Mouse (Mus musculus): ENCODE measurements at regions not wholly inside any gene's neighbourhood (a gene's known extent, or its start where the extent isn't known, plus 50 kb on each side); places are given as distances from the start of the nearest gene placed in this dataset.

- TF ChIP-seq POLR2A (IDR thresholded peaks at IDR 0.05; ENCODE audit: extremely low read depth, insufficient read depth, low read length) (no peak), CTCF (IDR thresholded peaks at IDR 0.05; ENCODE audit: extremely low read depth, insufficient read depth, low read length) (no peak)
These were observed 266.1 kb upstream of the Pfn2 start for GRCm38 (mm10) chr3:58113941-58114340.

GRCm38 (mm10) chr3:58115511-58115910 lies 267.6 kb upstream of the Pfn2 start:
- Histone ChIP-seq H3K4me3 (ENCODE audit: insufficient read depth, low read length) (no peak overlapping the region), H3K27ac (ENCODE audit: insufficient read depth, low read length) (no peak overlapping the region), H3K4me1 (ENCODE audit: control insufficient read depth, insufficient read depth, low read length) (peaks cover 2% of the 10 kb centered on the region; the same call in 1 of the 2 replicates)
- TF ChIP-seq CTCF (IDR thresholded peaks at IDR 0.05; ENCODE audit: extremely low read depth, insufficient read depth, low read length) (no peak), POLR2A (IDR thresholded peaks at IDR 0.05; ENCODE audit: extremely low read depth, insufficient read depth, low read length) (no peak)

More at GRCm38 (mm10) chr3:58113941-58114340, 266.1 kb upstream of the Pfn2 start:
- H3K27ac ChIP-seq (ENCODE audit: insufficient read depth, low read length): 0 out of 2 replicates have a peak overlapping the region, but pooled peaks have one; percentile 69
- peaks cover 2% of the 10 kb centered on the region; the same call in 1 of the 2 replicates for H3K4me1 ChIP-seq (ENCODE audit: control insufficient read depth, insufficient read depth, low read length)
- H3K4me3 ChIP-seq (ENCODE audit: insufficient read depth, low read length): no peak overlapping the region

- no peak for TF ChIP-seq POLR2A (IDR thresholded peaks at IDR 0.05; ENCODE audit: extremely low read depth, insufficient read depth, low read length)
- TF ChIP-seq CTCF (IDR thresholded peaks at IDR 0.05; ENCODE audit: extremely low read depth, insufficient read depth, low read length): no peak
- Histone ChIP-seq H3K4me3 (ENCODE audit: insufficient read depth, low read length) (no peak overlapping the region), H3K27ac (ENCODE audit: insufficient read depth, low read length) (peak overlapping the region; percentile 59; the same call in 1 of the 2 replicates), H3K4me1 (ENCODE audit: control insufficient read depth, insufficient read depth, low read length) (peaks cover 2% of the 10 kb centered on the region; the same call in 1 of the 2 replicates)
These were observed 269.0 kb upstream of the Pfn2 start for GRCm38 (mm10) chr3:58116848-58117247.

GRCm38 (mm10) chr3:58120051-58120450 lies 272.2 kb upstream of the Pfn2 start:
- no peak overlapping the region for H3K27ac ChIP-seq (ENCODE audit: insufficient read depth, low read length)
- no peak for TF ChIP-seq POLR2A (IDR thresholded peaks at IDR 0.05; ENCODE audit: extremely low read depth, insufficient read depth, low read length)
- TF ChIP-seq CTCF (IDR thresholded peaks at IDR 0.05; ENCODE audit: extremely low read depth, insufficient read depth, low read length): no peak
- no peak overlapping the region for H3K4me3 ChIP-seq (ENCODE audit: insufficient read depth, low read length)

GRCm38 (mm10) chr3:58122456-58123359 lies 274.8 kb upstream of the Pfn2 start:
- Histone ChIP-seq H3K4me1 (ENCODE audit: control insufficient read depth, insufficient read depth, low read length) (peaks cover 1% of the 10 kb centered on the region; the same call in 1 of the 2 replicates), H3K27ac (ENCODE audit: insufficient read depth, low read length) (no peak overlapping the region), H3K4me3 (ENCODE audit: insufficient read depth, low read length) (no peak overlapping the region)
- no peak for TF ChIP-seq POLR2A (IDR thresholded peaks at IDR 0.05; ENCODE audit: extremely low read depth, insufficient read depth, low read length)
- peak; percentile 95 for TF ChIP-seq CTCF (IDR thresholded peaks at IDR 0.05; ENCODE audit: extremely low read depth, insufficient read depth, low read length)

More at GRCm38 (mm10) chr3:58120051-58120450, 272.2 kb upstream of the Pfn2 start:
- H3K4me1 ChIP-seq (ENCODE audit: control insufficient read depth, insufficient read depth, low read length): peaks cover 2% of the 10 kb centered on the region; the same call in 1 of the 2 replicates

GRCm38 (mm10) chr3:58123396-58124077 lies 275.7 kb upstream of the Pfn2 start:
- TF ChIP-seq CTCF (IDR thresholded peaks at IDR 0.05; ENCODE audit: extremely low read depth, insufficient read depth, low read length): no peak
- no peak for TF ChIP-seq POLR2A (IDR thresholded peaks at IDR 0.05; ENCODE audit: extremely low read depth, insufficient read depth, low read length)

GRCm38 (mm10) chr3:58124886-58125285 lies 277.0 kb upstream of the Pfn2 start:
- H3K4me1 ChIP-seq (ENCODE audit: control insufficient read depth, insufficient read depth, low read length): no peaks in the 10 kb centered on the region
- H3K27ac ChIP-seq (ENCODE audit: insufficient read depth, low read length): no peak overlapping the region
- TF ChIP-seq CTCF (IDR thresholded peaks at IDR 0.05; ENCODE audit: extremely low read depth, insufficient read depth, low read length) (no peak), POLR2A (IDR thresholded peaks at IDR 0.05; ENCODE audit: extremely low read depth, insufficient read depth, low read length) (no peak)
- no peak overlapping the region for H3K4me3 ChIP-seq (ENCODE audit: insufficient read depth, low read length)

More at GRCm38 (mm10) chr3:58123396-58124077, 275.7 kb upstream of the Pfn2 start:
- H3K27ac ChIP-seq (ENCODE audit: insufficient read depth, low read length): no peak overlapping the region
- H3K4me1 ChIP-seq (ENCODE audit: control insufficient read depth, insufficient read depth, low read length): no peaks in the 10 kb centered on the region
- no peak overlapping the region for H3K4me3 ChIP-seq (ENCODE audit: insufficient read depth, low read length)

- no peak overlapping the region for H3K4me3 ChIP-seq (ENCODE audit: insufficient read depth, low read length)
- no peak overlapping the region for H3K27ac ChIP-seq (ENCODE audit: insufficient read depth, low read length)
- no peak for TF ChIP-seq POLR2A (IDR thresholded peaks at IDR 0.05; ENCODE audit: extremely low read depth, insufficient read depth, low read length)
- no peak for TF ChIP-seq CTCF (IDR thresholded peaks at IDR 0.05; ENCODE audit: extremely low read depth, insufficient read depth, low read length)
- no peaks in the 10 kb centered on the region for H3K4me1 ChIP-seq (ENCODE audit: control insufficient read depth, insufficient read depth, low read length)
These were observed 279.1 kb upstream of the Pfn2 start for GRCm38 (mm10) chr3:58126996-58127395.

GRCm38 (mm10) chr3:58128059-58128458 lies 280.2 kb upstream of the Pfn2 start:
- H3K4me3 ChIP-seq (ENCODE audit: insufficient read depth, low read length): no peak overlapping the region
- TF ChIP-seq POLR2A (IDR thresholded peaks at IDR 0.05; ENCODE audit: extremely low read depth, insufficient read depth, low read length): no peak
- TF ChIP-seq CTCF (IDR thresholded peaks at IDR 0.05; ENCODE audit: extremely low read depth, insufficient read depth, low read length): no peak
- no peaks in the 10 kb centered on the region for H3K4me1 ChIP-seq (ENCODE audit: control insufficient read depth, insufficient read depth, low read length)
- H3K27ac ChIP-seq (ENCODE audit: insufficient read depth, low read length): no peak overlapping the region
